In genomic region chr6:125491393-125491792, GRCm38 (mm10) we compare ENCODE assay signal across 15 mouse cellular contexts. TPM values are rescaled to one million over a fixed set of nuclear protein-coding genes. Genes with fewer than 3 reads are reported as not detected.
DNase-seq lines count a peak whose midpoint lies in the region; ATAC-seq and TF ChIP-seq lines count a peak whose summit lies in the region.
"Had no signal": no experiment of that assay in that cellular context is flagged by ENCODE, and none has a peak within 500 bp of the region (broad histone marks: within the 10 kb centered on the region; RNA-seq: fewer than 3 reads in every experiment).

No protein-coding gene starts in this region.

- peak overlapping the region; percentile 84; the same call in 1 of the 2 replicates for H3K4me2 ChIP-seq in heart, embryonic 12.5 days
- peak overlapping the region; percentile 71 for H3K4me2 ChIP-seq in limb, embryonic 13.5 days (replicated peaks)
- peak overlapping the region; percentile 1; the same call in 1 of the 2 replicates for H3K4me2 ChIP-seq in intestine, postnatal 0 days (replicated peaks; ENCODE audit: low read depth)

- no peak overlapping the region for H3K9ac ChIP-seq in heart, embryonic 12.5 days
- no peak overlapping the region for H3K9ac ChIP-seq in limb, embryonic 13.5 days
- no peak overlapping the region for H3K9ac ChIP-seq in intestine, postnatal 0 days (ENCODE audit: low read depth, low read length)

- DNase-seq in heart, postnatal 10 days = no peak
- no peak for DNase-seq in limb, embryonic 10.5 days (ENCODE audit: low spot score)
- DNase-seq in ES-CJ7 (ENCODE audit: low read depth, low spot score) = peak; percentile 66
- no peak for DNase-seq in thymus, postnatal 25 days
- DNase-seq in right cerebral cortex, postnatal 14 days = no peak
- DNase-seq: adrenal gland, postnatal 25 days; cerebellum, adult 11-12 months; kidney, adult 9 months; layer of hippocampus, postnatal 36 days; right cerebral cortex, postnatal 4 days; thymus, adult 2 months had no signal

- no peak overlapping the region for H3K27ac ChIP-seq in heart, embryonic 12.5 days (ENCODE audit: poor library complexity, severe bottlenecking)
- no peak overlapping the region for H3K27ac ChIP-seq in limb, embryonic 13.5 days
- no peak overlapping the region for H3K27ac ChIP-seq in limb, embryonic 10.5 days
- 0 out of 2 replicates have a peak overlapping the region, but pooled peaks have one; percentile 29 for H3K27ac ChIP-seq in intestine, postnatal 0 days (ENCODE audit: low read depth, low read length)

- no peak for ATAC-seq in heart, embryonic 12.5 days (ENCODE audit: insufficient number of reproducible peaks, low FRiP score)
- no peak for ATAC-seq in limb, embryonic 13.5 days (ENCODE audit: low FRiP score, low read depth)
- ATAC-seq in intestine, postnatal 0 days = peak; percentile 62
- ATAC-seq: midbrain, embryonic 16.5 days had no signal

- H3K27me3 ChIP-seq in heart, embryonic 12.5 days (replicated peaks) = peaks cover 23% of the 10 kb centered on the region
- H3K27me3 ChIP-seq in limb, embryonic 13.5 days = peaks cover 17% of the 10 kb centered on the region
- H3K27me3 ChIP-seq in limb, embryonic 10.5 days (ENCODE audit: low read depth, poor library complexity, severe bottlenecking) = peaks cover 61% of the 10 kb centered on the region
- no peaks in the 10 kb centered on the region for H3K27me3 ChIP-seq in intestine, postnatal 0 days (replicated peaks; ENCODE audit: control insufficient read depth, insufficient read depth, low read length)

- H3K4me3 ChIP-seq in heart, embryonic 12.5 days = no peak overlapping the region
- 0 out of 2 replicates have a peak overlapping the region, but pooled peaks have one; percentile 61 for H3K4me3 ChIP-seq in limb, embryonic 13.5 days
- H3K4me3 ChIP-seq in limb, embryonic 10.5 days = no peak overlapping the region
- no peak overlapping the region for H3K4me3 ChIP-seq in intestine, postnatal 0 days (ENCODE audit: low read depth, low read length)

- WGBS in heart, embryonic 12.5 days = 81% methylated on average over 10 of the region's 10 CpGs
- WGBS in limb, embryonic 13.5 days = 76% methylated on average over 10 of the region's 10 CpGs
- 77% methylated on average over 10 of the region's 10 CpGs for WGBS in limb, embryonic 10.5 days
- WGBS in intestine, postnatal 0 days = 65% methylated on average over 10 of the region's 10 CpGs

- H3K4me1 ChIP-seq in heart, embryonic 12.5 days (replicated peaks) = peaks cover 54% of the 10 kb centered on the region
- H3K4me1 ChIP-seq in limb, embryonic 13.5 days = peaks cover 70% of the 10 kb centered on the region
- H3K4me1 ChIP-seq in limb, embryonic 10.5 days = peaks cover 19% of the 10 kb centered on the region
- 0 out of 2 replicates have a peak, but pooled peaks cover 6% of the 10 kb centered on the region for H3K4me1 ChIP-seq in intestine, postnatal 0 days (replicated peaks; ENCODE audit: control insufficient read depth, insufficient read depth, low read length)

- TF ChIP-seq CTCF in intestine, postnatal 0 days (IDR thresholded peaks at IDR 0.05; ENCODE audit: low read depth) = no peak

- no peaks in the 10 kb centered on the region for H3K36me3 ChIP-seq in heart, embryonic 12.5 days
- H3K36me3 ChIP-seq in limb, embryonic 13.5 days = no peaks in the 10 kb centered on the region
- H3K36me3 ChIP-seq in limb, embryonic 10.5 days = no peaks in the 10 kb centered on the region
- no peaks in the 10 kb centered on the region; the same call in 1 of the 2 replicates for H3K36me3 ChIP-seq in intestine, postnatal 0 days (ENCODE audit: control insufficient read depth, insufficient read depth)

- intact Hi-C loops in heart, postnatal 10 days (cut with DNase I) = no loop called here

- no peaks in the 10 kb centered on the region for H3K9me3 ChIP-seq in heart, embryonic 12.5 days (replicated peaks)
- no peaks in the 10 kb centered on the region for H3K9me3 ChIP-seq in limb, embryonic 13.5 days
- H3K9me3 ChIP-seq in limb, embryonic 10.5 days (replicated peaks) = no peaks in the 10 kb centered on the region
- H3K9me3 ChIP-seq in intestine, postnatal 0 days (ENCODE audit: control insufficient read depth) = no peaks in the 10 kb centered on the region

RNA-seq across cellular contexts. Expression of gene Cd9, which starts 3.2 kb away (rescaled TPM):
- polyA plus RNA-seq in heart, embryonic 12.5 days (2016; fragmentation: Nextera tagmentation; extraction: Ambion mirVana) = 73.5 and 73.6 TPM in 2 replicates
- total RNA-seq in heart, postnatal 10 days (2021) = 10 to 100 TPM; 77.7 to 79.8 TPM
- polyA plus RNA-seq in limb, embryonic 13.5 days (2015; fragmentation: Nextera tagmentation; extraction: Ambion mirVana) = 157 and 174 TPM in 2 replicates
- 22.5 and 33.2 TPM in 2 replicates for polyA plus RNA-seq in limb, embryonic 10.5 days (2016; fragmentation: Nextera tagmentation; extraction: Ambion mirVana)
- polyA plus RNA-seq in intestine, postnatal 0 days (2015; fragmentation: Nextera tagmentation; extraction: Ambion mirVana) = 96.1 and 99.5 TPM in 2 replicates

RNA-seq across cellular contexts. Expression of gene Vwf, which starts 55.2 kb away (rescaled TPM):
- 19.8 and 21.4 TPM in 2 replicates for polyA plus RNA-seq in heart, embryonic 12.5 days (2016; fragmentation: Nextera tagmentation; extraction: Ambion mirVana)
- total RNA-seq in heart, postnatal 10 days (2021) = 10 to 100 TPM; 77.4 to 85.2 TPM
- 6.7 and 6.9 TPM in 2 replicates for polyA plus RNA-seq in limb, embryonic 13.5 days (2015; fragmentation: Nextera tagmentation; extraction: Ambion mirVana)
- 4.5 and 5.3 TPM in 2 replicates for polyA plus RNA-seq in limb, embryonic 10.5 days (2016; fragmentation: Nextera tagmentation; extraction: Ambion mirVana)
- polyA plus RNA-seq in intestine, postnatal 0 days (2015; fragmentation: Nextera tagmentation; extraction: Ambion mirVana) = 10.6 and 13.2 TPM in 2 replicates

Comparison
In these comparisons a context has a peak if more than half of its experiments do, and no peak if none do; other contexts are left out.
1. H3K4me2 ChIP-seq: peak in every context shown above with its lines; median percentile 84 in heart, embryonic 12.5 days; 71 in limb, embryonic 13.5 days; 1 in intestine, postnatal 0 days.